Mouse (Mus musculus) embryo, embryonic 9.5 days (tissue): Measurements from ENCODE around the gene Qrich2.
"Not testable (repeated sequence)": the region's sequence is repeated elsewhere in the genome, so short reads cannot be mapped to it uniquely, and the experiment has no call there.

Experiments used
- DNase-seq: peaks from one replicate; pipeline ENCODE4 v3.0.0-alpha.2; 2017; ENCODE audit errors: extremely low spot score

The Qrich2 gene

DNA sequence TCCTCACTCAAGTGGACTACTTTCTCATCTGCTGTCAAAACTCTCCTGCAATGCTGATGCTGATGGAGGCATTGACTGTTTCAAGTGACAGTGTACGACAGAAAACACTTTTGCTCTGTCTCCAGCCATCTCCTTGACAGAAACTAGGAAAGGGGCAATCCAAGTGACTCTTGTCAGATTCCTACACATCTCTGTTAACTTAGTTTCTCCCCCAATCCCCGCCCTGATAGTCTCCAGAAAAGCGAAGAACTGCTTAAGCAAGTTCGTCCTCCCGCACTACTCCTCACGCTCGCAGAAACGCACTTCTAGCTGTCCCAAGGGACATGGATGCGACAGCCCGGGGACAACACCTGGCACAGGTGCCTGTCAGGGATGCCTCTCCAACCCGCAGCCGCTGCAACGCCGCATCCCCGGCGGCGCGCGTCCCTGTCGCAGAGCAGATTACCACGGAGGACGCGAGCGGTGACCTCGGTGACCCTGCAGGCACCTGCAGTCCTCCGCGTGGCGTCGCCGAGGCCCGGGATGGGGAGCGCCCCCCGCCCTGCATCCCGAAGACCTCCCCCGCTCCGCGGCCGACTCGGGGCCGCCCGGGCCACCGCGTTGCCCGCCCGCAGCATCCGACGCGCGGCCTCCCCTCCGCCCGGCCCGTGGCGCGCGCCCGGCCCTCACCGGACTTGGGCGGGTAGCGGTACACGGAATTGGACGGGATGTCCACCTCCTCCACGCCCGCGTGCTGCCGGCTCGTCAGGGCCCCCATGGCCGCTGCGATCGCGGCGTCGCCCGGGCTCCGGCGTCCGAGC is 53.8 kb downstream of the Qrich2 start:
- DNase-seq = peak; percentile 47

DNA sequence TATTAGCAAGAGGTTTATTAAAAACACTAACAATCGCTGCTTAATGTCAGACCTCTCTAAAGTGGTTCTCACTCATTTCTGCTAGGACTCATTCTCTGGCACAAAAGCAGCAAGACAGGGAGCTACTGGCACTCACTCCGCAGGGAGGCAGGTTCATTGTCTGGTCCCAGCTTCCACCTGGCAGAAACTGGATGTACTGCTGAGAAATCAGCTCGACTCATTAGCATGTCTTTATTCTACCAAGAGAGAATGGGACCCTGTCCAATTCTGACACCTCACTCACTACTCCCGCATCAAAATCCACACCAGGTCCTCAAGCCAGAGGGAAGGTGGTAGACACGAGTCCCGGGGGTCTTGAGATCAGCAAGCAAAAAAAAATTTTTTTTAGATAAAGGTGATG is 54.5 kb downstream of the Qrich2 start:
- no peak for DNase-seq

DNA sequence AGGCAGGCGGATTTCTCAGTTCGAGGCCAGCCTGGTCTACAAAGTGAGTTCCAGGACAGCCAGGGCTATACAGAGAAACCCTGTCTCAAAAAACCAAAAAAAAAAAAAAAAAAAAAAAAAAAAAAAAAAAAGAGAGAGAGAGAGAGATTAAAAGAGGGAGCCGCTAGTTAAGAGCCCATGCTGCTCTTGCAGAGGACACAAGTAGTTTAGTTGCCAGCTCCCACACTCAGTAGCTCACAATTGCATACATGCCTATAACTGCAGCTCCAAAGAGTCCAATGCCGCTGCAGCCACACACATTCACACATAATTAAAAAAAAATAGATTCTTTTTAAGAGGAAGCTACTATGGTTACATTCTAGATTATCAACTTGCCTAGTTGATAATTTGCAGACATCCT is 55.6 kb downstream of the Qrich2 start:
- DNase-seq = not testable (repeated sequence)

DNA sequence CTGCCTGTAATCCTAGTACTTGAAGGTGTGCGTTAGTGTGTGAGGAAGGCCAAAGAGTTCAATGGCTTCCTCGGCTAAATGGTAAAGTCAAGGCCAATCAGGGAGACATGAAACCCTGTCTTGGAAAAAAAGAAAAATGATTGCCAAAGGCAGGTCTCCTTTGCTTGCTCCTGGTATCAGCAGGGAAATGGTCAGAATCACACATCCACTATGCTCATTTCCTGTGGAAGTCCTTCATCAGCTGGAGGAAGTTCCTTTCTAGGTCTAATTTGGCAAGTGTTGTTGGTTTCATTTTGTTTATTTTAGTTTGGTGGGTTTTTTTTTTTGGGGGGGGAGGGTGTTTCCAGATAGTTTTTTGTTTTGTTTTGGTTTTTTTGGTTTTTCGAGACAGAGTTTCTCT is 57.0 kb downstream of the Qrich2 start:
- no peak for DNase-seq

DNA sequence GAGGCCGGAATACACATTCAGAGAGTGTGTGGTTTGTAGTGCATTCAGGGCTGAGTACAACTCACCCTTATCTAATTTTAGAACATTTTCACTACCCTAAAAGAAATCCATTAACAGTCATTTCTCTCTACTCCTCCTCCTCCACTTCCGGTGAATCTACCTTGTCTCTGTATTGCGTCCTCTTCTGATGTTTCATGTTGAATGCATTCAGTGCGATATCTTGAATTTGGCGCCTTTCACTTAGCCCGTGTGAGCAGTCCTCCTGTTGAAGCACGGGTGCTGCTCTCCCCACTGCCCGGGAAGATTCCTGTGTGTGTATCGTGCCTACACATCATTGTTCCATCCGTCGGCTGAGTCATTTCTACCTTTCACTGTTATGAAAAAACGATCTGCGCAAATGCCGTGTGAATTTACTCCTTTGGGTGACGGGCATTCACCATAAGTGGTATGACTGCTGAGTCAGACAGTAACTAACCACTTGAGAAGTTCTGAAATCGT is 59.8 kb downstream of the Qrich2 start:
- DNase-seq = no peak

DNA sequence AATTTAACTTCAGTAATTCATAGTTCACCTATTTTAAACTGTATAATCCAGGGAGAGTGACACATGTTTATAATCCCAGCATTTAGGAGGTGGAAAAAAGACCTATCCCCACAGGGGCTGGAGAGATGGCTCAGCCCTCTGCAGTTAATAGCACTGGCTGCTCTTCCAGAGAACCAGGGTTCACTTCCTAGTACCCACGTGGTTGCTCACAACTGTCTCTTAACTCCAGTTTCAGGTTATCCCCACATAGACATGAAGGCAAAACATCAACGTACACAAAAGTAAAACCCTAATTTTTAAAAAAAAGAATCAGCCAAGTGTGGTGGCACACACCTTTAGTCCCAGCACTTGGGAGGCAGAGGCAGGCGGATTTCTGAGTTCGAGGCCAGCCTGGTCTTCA is 60.4 kb downstream of the Qrich2 start:
- DNase-seq = no peak

DNA sequence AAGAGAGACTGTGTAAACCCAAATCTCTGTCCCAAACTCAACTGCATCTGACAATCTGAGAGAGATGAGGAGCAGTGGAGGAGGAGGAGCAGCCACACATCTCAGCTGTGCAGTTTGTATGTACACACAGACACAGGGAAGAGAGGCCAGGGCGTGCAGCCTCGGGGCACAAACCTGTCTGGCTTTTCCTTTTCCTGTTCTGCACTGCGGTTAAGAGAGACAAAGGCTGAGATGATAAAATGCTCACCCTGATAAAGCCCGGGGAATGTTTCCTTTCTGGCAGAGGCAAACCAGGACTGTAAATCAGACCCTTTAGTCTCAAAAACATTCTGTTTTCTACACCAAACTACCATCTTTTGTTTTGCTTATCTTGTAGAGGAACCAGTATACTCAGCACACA is 65.5 kb downstream of the Qrich2 start:
- no peak for DNase-seq

DNA sequence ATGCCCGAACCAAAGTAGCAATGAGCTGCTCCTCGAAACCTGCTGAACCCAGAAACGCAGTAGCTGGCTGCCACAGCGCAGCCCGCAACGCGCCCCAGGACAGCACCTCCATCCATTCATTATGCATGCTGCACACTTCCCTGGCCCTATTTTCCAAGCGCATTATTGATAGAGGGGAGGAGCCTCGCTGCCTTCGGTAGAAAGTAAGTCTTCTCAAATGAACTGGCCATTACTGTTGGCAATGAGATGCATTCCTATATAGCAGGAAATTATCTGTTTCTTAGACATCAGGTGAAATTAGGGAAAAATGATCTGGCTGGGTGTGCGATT is 67.7 kb downstream of the Qrich2 start:
- no peak for DNase-seq

DNA sequence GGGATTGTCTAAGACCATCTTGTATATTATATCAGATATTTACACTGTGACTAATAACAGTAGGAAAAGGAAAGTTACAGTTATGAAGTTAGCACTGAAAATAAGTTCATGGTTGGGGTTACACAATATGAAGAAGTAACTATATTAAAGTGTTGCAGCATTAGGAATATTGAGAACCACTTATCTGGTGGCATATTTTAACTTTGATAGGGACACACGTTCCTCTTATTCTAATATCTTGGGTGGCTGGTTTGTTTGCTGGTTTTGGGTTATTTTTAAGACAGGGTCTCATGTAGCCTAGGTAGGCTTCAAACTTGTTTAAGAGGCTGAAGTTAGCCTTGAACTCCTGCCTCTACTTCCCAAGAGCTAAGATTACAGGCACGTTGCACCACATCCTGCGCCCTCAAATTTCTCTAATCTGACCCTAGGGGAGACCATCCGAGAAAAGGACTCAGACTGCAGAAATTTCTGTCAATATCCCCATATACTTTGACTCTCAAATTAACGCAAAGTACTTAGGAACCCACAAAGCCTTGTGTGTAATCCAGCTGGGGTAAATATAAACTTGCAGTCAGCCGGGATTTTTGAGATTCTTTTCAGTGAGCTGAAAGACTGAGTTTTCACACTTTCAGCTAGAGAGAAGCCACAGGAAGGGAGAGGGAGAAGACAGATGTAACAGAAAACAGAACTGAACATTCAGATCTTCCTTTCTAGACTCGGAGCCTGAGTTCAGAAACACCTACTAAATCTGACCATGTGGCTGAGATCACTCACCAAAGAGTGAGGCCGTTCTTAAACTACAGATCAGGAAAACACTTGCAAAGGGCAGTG is 68.3 kb downstream of the Qrich2 start:
- DNase-seq = no peak

DNA sequence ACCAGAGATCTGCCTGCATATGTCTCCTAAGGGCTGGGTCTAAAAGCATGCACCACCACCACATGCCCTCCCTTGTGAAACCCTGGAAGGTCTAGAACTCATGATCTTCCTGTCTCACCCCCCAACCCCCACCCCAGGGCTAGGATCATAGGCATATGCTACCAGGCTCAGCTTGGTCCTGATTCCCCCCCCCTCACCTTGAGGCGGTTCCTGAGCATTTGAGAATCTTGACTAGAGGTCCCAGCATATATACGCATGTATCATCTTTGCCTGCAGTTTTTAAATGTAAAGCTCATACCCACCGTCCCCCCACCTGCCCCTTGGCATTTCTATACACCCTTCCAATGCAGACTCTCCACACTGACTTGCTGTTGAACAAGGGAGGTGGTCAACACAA is 69.1 kb downstream of the Qrich2 start:
- DNase-seq = no peak

DNA sequence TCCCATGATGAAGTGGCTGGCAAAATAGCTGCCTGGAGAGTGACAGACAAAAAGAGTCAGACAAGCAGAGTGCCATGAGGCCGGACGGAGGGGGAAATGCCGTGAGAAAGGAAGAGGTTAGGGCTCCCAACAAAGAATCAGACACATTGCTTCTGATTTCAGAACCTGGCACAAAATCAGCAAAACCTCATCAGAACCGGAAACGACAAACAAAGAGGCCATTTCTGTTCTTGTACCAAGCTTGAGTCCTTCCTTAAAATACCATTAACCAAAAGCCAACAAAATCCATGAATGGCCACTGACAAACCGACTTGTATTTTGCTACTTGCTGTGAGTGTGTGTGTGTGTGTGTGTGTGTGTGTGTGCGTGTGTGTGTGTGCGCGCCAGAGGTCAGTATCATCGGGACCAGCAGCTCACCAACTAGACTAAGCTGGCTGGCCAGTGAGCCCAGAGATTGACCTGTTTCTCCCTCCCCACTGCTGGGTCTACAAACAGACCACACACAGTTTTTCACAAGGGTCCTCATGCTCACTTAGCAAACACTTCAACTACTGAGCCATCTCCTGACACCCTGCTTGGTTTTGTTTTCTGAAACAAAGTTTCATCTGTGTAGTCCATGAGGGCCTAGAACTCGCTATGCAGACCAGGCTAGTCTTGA is 69.6 kb downstream of the Qrich2 start:
- DNase-seq = no peak

DNA sequence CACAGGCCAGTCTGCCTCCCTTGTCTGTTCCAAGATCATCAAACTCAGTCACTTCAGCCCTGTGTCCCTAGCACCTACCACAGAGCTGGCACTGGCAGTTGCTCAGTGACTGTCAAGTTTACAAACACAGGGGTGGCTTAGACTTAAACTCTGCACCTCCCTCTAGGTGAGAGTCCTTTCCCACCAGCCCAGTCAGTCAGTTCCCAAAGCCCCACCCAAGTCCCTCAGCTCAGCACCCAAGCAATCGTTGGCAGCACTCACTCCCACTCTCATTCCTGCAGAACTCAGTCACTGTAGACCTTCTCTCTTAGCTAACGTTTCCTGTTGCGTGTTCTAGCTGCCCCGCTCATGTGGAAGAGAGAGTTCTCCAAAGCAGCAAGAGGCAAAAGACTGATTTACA is 71.3 kb downstream of the Qrich2 start:
- no peak for DNase-seq
